Mouse (Mus musculus): ENCODE measurements around the gene Coch.
"Not testable (repeated sequence)": the region's sequence is repeated elsewhere in the genome, so short reads cannot be mapped to it uniquely, and the experiment has no call there.

The Coch gene

DNA sequence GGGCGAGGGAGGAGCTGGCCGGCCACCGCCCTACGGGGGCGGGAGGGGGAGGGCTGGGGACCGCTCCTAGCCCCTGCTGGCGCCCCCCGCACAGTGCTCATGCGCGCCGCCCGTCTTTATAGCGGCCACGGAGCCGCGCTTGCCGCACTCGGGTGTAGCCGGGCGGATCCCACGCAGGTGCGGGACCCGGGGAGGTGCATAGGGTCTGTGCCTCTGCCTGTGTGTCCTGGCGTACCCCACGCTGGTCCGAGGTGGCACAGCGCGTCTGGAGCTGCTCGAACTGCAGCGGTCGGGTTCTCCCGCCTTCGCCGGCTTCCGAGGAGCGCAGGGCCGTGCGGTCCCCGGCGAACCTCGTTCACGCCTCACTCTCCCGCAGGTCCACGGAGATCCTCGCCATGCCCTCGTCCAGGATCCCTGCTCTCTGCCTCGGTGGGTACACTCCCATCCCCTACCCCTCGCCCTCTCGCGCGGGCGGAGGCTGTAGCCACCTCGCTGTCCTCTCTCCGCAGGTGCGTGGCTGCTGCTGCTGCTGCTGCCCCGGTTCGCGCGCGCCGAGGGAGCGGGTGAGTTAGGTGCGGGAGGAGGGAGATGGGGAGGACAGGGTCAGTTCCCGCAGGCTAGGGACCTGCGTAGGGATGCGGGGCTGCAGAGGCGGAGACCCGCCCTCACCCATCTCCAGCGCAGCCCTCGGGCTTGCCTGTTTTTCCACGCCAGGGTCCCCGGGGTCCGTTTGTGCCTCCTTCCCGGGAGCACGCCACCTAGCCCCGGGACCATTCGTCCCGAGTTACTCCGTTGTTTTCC, at the start of gene Coch:
TSS of gene Coch (plus strand) at position 113 of the 801 bp plus-strand sequence.
- DNase-seq (ENCODE audit: low read depth in 1 of 2, low spot score in 2 of 2) = no peak

DNA sequence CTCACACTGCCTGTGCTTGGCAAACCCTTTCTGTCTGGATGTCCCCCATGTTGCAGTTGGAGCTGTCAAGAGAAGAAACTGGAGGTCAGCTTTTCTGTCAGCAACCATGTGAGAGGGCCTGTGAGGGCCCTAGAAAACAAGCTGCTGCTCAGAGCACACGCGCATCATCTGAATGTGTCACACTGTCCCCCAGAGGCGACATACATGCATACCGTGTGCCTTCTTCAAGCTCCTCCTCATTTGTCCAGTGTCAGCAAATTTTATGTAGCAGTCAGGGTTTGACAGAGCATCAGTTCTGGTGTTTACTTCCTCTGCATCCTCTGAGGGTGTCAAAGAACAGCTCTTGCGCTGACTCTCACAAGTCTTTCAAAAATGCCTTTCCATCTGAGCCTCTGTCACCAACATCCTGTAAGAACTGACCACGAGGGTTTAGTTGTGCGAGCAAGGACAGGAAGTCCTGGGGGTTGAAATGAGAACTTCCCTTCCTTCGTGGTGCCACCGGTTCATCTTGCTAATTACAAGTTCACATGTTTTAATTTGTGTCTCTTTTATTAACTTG, 49.7 kb upstream of the Coch start:
- no peak for DNase-seq (ENCODE audit: low read depth in 1 of 2, low spot score in 2 of 2)

DNA sequence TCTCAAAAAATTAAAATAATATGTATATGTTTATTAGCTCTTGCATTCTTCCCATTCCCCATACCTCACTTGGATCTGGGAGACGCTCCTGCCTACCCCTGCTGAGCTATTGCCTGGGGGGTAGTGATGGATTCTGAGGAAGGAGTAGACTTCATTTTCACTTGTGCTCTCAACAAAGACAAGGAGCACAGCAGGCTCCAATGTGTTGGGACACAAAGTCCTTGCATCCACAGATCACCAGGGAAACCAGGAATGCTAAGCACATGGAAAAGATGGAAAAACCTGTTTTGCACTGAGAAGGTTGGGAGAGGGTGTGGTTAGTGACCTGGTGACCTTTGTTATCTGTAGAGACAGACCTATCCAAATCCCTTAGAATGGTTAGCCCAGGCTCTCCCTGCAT, 38.1 kb upstream of the Coch start:
- DNase-seq (ENCODE audit: low read depth in 1 of 2, low spot score in 2 of 2) = no peak

DNA sequence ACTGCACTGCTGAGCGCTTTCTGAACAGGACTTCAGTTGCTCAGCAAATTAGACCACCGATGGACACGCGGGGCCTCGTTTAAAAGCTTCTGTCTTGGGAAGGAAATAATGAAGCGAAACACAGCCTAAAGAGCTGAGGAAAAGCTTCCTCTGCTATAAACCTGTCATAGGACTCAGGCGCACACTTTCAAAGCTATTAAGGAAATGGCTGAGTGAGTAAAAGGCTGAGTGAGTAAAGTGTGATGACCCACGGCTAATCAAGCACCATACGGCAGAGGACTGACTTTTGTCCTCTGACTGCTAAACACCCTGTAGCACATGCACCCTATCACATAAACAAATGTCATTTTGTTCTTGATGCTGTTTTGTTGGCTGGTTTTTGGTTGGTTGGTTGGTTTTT, 31.7 kb upstream of the Coch start:
- no peak for DNase-seq (ENCODE audit: low read depth in 1 of 2, low spot score in 2 of 2)

DNA sequence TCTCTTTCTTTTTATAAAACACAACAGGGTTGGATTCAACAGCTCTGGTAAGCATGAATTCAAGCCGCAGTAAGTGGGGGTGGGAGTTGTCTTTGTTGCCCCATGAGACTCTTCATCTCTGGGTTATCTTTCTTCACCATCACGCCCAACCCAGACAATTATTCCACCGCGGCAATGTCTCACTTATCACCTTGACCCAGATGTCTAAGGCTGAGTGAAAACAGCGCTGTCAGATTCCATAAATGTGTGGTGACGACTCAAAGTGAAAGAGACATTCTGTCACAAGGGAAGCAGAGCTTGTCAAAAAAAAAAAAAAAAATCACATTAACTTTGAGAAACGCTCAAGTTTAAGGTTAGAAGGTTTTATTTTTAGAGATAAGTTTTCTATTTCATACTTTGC, 25.9 kb upstream of the Coch start:
- DNase-seq (ENCODE audit: low read depth in 1 of 2, low spot score in 2 of 2) = no peak

DNA sequence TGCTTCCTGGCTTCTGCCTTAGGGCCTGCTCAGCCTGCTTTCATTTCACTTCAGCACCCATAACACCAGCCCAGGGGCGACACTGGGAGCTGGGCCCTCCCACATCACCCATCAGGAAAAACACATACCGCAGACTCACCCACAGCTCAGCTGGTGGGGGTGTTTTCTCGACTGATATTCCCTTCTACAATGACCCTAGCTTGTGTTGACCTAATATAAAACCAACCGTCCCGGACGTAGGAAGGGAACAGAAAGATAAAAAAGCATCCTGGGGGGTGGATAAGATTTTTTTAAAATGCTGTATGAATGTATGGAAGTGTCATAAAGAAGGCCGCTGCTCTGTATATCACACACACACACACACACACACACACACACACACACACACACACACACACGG, 23.7 kb upstream of the Coch start:
- DNase-seq (ENCODE audit: low read depth in 1 of 2, low spot score in 2 of 2) = no peak

DNA sequence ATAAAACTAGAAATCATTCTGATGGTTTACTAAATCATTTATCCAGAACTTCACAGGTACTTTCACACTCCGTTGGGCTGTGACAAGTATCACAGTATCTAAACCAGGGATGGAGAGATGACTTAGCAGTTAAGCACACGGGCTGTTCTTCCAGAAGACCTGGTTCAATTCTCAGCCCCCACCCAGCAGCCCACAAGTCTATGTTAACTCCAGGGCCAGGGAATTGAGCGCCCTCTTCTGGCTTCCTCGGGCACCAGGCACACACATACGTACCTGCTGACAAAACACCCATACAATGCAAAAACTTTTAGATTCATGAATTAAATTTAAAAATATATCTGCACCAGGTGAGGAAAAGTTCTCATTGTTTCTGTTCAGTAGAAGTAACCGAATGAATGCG, 23.2 kb upstream of the Coch start:
- no peak for DNase-seq (ENCODE audit: low read depth in 1 of 2, low spot score in 2 of 2)

DNA sequence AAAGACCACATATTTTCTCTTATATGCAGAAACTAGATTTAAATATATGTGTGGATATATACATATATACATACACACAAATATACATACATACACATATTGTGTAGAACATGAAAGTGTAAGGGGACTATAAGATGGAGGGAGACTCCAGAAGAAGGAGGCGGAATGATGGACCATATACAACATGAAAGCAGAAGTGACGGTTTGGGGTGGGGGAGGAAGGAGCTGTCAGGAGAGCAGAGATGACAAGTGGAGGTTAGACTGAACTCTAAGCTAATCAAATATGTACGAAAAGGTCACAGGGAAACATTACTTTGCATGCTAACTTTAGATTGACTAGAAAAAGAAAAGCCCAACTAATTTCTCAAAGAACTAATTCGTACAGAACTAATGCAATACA, 20.5 kb upstream of the Coch start:
- DNase-seq (ENCODE audit: low read depth in 1 of 2, low spot score in 2 of 2) = no peak

DNA sequence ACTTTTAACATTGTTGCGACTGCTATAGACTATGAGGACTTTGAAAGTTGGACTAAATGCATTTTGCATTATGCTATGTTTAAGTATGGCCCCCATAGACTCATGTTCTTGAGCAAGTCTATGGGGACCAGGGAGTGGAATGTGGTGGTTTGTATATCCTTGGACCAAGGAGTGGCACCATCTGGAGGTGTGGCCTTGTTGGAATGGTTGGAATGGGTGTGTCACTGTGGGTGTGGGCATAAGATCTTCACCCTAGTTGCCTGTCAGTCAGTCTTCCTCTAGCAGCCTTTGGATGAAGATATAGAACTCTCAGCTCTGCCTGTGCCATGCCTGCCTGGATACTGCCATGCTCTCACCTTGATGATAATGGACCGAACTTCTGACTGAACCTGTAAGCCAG, 15.3 kb upstream of the Coch start:
- not testable (repeated sequence) for DNase-seq (ENCODE audit: low read depth in 1 of 2, low spot score in 2 of 2)

DNA sequence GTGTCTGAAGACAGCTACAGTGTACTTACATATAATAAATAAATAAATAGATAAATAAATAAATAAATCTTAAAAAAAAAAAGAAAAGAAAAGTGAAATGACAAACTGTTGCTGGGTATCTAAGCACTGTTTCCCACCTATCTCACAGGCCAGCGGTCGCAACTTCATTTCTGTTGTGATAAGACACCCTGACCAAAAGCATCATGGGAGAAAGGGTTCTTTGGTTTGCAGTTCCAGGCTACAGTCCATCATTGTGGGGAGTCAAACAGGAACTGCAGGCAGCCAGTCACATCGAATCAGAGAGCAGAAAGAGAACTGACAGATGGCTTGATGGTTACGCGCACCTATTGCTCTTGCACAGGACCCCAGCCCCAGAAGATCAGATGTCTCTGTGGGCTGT, 3.9 kb upstream of the Coch start:
- DNase-seq (ENCODE audit: low read depth in 1 of 2, low spot score in 2 of 2) = no peak

DNA sequence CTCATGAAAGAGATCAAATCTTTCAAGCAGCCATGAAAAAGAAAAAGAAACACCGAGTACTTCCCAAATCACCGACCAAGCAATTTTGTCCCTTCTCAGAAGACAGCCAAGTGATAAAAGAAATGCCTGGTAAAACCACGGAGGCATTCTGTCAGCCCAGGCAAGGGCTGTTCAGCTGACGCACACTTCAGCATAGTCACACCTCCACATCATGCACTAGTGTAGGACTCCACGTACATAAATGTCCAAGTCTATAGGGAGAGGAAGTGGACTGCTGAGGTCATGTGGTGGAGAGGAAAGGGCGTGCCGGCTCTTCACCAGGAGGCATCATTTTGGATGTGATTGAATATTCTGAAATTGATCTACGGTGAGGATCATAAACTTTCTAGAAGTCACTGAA, 1.2 kb upstream of the Coch start:
- no peak for DNase-seq (ENCODE audit: low read depth in 1 of 2, low spot score in 2 of 2)

DNA sequence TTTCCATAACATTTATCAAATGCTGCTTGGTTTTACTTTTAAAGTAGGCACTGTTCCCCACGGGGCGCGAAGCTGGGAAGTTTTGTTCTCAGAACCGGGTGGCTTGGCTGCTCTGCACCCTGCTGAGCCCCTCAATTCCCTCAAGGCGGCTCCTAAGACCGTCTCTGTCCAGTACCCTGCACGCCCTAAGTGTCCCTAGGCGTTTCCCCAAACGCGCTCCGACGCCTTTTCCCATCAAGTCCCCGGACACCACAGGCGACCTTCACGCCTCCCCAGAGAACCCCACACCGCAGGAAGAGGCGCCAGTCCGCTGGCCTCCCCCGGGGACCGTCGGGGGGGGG, 283 bp upstream of the Coch start:
- no peak for DNase-seq (ENCODE audit: low read depth in 1 of 2, low spot score in 2 of 2)

DNA sequence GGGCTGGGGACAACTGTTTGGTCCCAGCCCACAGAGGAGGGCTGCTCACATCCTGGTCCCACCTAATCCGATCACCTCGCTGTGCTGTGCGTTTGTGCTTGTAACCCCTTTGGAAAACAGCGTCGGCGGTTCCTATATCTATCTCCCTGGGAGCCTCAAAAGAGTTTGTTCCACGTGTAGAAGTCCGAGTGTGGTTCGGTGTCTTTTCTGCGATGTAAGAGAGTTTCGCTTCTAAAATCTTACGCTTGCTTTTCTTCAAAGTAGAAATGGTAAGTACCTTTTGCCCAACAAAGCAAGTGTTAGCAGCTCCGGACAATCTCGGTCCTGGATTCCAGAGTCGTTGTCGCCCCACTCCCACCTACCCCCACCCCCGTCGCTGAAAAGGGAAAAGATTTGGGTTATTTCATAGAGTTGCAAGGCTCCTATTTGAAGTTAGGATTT, 909 bp downstream of the Coch start:
- no peak for DNase-seq (ENCODE audit: low read depth in 1 of 2, low spot score in 2 of 2)

DNA sequence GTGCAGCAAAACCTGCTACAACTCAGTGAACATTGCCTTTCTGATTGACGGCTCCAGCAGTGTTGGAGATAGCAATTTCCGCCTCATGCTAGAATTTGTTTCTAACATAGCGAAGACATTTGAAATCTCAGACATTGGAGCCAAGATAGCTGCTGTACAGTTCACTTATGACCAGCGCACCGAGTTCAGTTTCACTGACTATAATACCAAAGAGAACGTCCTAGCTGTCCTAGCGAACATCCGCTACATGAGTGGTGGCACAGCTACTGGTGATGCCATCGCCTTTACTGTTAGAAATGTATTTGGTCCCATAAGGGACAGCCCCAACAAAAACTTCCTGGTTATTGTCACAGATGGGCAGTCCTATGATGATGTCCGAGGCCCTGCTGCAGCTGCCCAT, 10.2 kb downstream of the Coch start:
- no peak for DNase-seq (ENCODE audit: low read depth in 1 of 2, low spot score in 2 of 2)

DNA sequence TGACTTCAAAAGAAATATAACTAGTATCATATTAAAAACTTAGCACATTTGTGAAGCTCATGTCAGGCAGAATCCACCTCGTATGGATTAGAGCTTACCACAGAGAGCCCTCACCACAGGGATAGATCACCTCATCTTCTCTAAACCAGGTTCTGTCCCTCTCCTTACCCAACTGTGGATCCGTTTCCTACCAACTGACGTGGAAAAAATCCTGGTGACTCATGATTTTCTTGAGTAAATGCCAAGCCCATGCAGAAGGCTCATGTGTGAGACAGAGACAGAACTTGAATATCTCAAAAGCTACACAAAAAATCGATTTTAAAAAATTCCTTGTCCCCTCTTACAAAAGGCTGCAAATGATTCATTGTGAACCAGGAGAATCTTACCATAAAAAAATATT, 13.0 kb downstream of the Coch start:
- DNase-seq (ENCODE audit: low read depth in 1 of 2, low spot score in 2 of 2) = no peak

DNA sequence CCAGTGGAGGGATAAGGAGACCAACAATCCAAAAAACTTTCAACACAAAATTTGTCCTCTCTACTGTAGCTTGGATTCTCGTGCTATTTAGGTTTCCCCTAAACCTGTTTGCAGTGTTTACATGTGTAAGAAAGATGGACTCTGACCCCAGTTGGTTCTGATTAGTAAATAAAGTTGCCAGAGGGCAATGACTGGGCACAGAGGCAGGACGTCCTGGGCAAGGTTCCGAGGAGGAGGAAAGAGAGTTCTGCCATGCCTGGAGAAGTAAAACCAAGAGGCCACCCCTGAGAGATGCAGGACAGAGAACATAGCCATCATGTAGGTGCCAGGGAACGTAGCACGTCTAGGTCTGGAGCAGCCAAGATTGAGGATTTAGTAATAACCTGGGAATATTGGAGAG, 19.2 kb downstream of the Coch start:
- no peak for DNase-seq (ENCODE audit: low read depth in 1 of 2, low spot score in 2 of 2)

DNA sequence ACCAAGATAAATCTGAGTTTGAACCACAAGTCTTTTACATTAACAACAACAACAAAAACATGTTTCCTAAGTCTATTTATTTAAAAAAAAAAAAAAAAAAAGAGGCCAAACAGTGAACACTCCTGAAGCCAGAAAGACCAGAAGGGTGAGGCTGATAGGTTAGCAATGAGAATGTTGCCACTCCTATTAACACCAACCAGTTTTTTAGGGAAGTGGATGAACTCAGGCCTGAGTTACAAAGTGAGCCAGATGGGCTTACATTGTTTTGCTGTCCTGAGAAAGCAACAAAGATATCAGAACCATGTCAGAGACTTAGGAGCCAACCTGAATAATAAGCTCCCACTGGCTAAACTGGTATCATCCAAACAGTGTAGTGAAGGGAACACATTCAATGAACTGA, 27.4 kb downstream of the Coch start:
- no peak for DNase-seq (ENCODE audit: low read depth in 1 of 2, low spot score in 2 of 2)

DNA sequence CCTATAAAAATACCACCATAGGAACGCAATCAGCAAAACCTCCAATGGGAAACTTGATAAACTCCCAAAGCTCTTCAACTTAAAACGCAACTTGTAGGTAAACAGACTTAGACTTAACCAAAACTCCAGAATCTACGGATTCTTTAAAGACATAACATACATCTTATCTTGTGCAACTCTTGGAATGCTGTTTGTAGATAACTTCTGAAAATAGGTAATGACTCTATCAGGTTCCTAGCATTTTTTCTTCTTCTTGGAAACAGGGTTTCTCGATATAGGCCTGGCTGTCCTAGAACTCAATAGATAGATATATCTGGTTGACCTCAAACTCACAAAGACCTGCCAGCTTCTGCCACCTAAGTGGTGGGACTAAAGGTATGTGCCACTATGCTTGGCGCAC, 28.0 kb downstream of the Coch start:
- DNase-seq (ENCODE audit: low read depth in 1 of 2, low spot score in 2 of 2) = no peak

DNA sequence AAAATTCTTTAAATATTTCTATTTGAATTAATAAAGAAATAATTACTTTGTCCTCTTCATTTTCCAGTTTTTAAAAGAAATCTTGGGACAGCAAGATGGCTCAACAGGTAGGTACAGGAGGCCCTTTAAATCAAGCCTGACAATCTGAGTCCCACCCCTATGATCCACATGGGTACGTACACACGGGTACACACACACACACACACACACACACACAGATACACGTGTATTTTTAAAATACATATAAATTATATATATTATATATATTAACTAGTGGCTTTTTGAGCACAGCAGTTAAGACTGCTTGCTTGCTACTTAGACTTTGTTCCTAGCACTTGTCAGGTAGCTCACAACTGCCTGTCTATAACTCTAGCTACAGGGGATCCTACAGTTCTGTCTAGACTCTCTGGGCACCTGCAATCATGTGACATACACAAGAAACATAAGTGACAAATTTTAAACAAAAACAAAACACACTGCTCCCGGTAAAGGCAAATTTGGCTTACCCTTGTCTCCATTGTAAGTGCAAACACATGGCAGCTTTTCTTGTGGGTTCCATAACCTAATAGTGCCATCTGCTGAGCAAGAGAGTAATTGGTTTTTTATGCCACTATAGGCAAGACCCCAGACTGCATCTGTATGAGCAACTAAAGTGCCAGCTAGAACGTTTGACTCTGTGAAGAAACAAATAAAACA, 29.7 kb downstream of the Coch start:
- DNase-seq (ENCODE audit: low read depth in 1 of 2, low spot score in 2 of 2) = no peak

DNA sequence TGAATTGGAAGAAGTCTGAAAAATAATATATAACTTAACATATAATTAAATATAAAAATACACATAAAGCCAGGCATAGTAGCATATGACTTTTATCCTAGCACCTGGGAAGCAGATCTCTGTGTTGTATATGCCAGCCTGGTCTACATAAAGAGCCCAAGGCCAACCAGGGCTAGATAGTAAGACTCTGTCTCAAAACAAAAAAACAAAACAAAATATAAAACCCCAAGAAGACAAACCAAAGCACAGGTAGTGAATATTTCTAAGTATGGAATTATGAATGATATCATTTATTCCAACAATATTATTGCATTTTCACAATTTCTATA, 30.2 kb downstream of the Coch start:
- no peak for DNase-seq (ENCODE audit: low read depth in 1 of 2, low spot score in 2 of 2)

DNA sequence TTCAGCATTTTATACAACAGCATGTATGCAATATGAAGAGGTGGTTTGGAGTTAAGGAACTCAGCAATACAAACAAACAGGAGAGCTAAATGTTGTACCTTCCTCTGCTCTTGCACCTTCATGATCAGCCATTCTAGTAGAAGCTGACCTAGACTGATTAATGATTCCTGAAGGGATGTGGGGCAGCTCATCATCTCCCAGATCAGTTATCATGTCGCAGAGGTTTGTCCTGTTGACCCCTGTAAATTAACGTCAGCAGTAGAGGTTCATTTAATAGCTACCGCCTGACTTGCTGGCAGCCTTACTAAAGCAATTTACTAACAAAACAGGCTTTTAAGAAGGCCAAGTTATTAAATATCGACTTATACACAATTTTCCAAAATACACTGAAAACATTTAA, 40.3 kb downstream of the Coch start:
- DNase-seq (ENCODE audit: low read depth in 1 of 2, low spot score in 2 of 2) = no peak

DNA sequence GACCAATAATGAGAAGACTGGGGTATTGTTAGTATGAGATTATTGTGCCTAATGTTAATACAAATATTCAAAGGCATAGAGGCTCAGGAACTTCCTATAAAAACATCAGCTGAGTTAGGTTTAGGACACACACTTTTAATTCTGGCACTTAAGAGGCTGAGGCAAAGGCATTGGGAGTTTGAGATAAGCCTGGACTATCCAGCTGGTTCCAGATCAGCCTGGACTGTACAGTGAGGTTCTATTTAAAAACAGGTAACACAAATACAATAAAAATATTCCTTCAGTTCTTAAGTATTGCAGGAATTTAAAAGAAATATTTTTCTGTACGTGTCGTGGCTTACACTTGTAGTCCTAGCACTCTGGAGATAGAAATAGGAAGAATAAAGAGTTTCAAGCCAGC, 43.1 kb downstream of the Coch start:
- DNase-seq (ENCODE audit: low read depth in 1 of 2, low spot score in 2 of 2) = no peak
